9 mouse cellular contexts compared by ENCODE assay signal in genomic region chr12:98996581-98996988, GRCm38 (mm10).
A peak's percentile ranks its signal among the peaks of the same experiment; 100 is the strongest.
DNase-seq lines count a peak whose midpoint lies in the region; ATAC-seq and TF ChIP-seq lines count a peak whose summit lies in the region.
"Had no signal": no experiment of that assay in that cellular context is flagged by ENCODE, and none has a peak within 500 bp of the region (broad histone marks: within the 10 kb centered on the region; RNA-seq: fewer than 3 reads in every experiment).

No protein-coding gene starts in this region.

- WGBS in midbrain, embryonic 10.5 days = 32% methylated on average over 6 of the region's 6 CpGs
- 17% methylated on average over 6 of the region's 6 CpGs for WGBS in midbrain, embryonic 11.5 days
- 13% methylated on average over 6 of the region's 6 CpGs for WGBS in midbrain, embryonic 14.5 days

- H3K36me3 ChIP-seq in midbrain, embryonic 10.5 days = no peaks in the 10 kb centered on the region
- no peaks in the 10 kb centered on the region for H3K36me3 ChIP-seq in midbrain, embryonic 11.5 days (ENCODE audit: control insufficient read depth, insufficient read depth, low read length)
- H3K36me3 ChIP-seq in midbrain, embryonic 14.5 days (ENCODE audit: control insufficient read depth, insufficient read depth, low read length) = no peaks in the 10 kb centered on the region

- no peak for TF ChIP-seq CTCF in embryonic fibroblast, embryonic 13.5 days (IDR thresholded peaks at IDR 0.05; ENCODE audit: borderline replicate concordance, insufficient read depth, low read length)

- no peak overlapping the region for H3K4me2 ChIP-seq in midbrain, embryonic 11.5 days
- H3K4me2 ChIP-seq in midbrain, embryonic 14.5 days (ENCODE audit: low read length) = no peak overlapping the region

- peaks cover 11% of the 10 kb centered on the region for H3K4me1 ChIP-seq in midbrain, embryonic 10.5 days
- no peaks in the 10 kb centered on the region for H3K4me1 ChIP-seq in midbrain, embryonic 11.5 days (ENCODE audit: control insufficient read depth, insufficient read depth, low read length)
- peaks cover 12% of the 10 kb centered on the region for H3K4me1 ChIP-seq in embryonic fibroblast, embryonic 13.5 days (ENCODE audit: control insufficient read depth, insufficient read depth, low read length)
- peaks cover 5% of the 10 kb centered on the region; the same call in 1 of the 2 replicates for H3K4me1 ChIP-seq in midbrain, embryonic 14.5 days (ENCODE audit: control insufficient read depth, insufficient read depth, low read length)

- H3K27ac ChIP-seq in midbrain, embryonic 10.5 days (replicated peaks) = peak overlapping the region; percentile 68
- H3K27ac ChIP-seq in midbrain, embryonic 11.5 days (ENCODE audit: low read depth, low read length) = no peak overlapping the region
- peak overlapping the region; percentile 63 for H3K27ac ChIP-seq in embryonic fibroblast, embryonic 13.5 days (ENCODE audit: insufficient read depth, low read length)
- no peak overlapping the region for H3K27ac ChIP-seq in midbrain, embryonic 14.5 days (replicated peaks; ENCODE audit: low read depth, low read length)

- no peaks in the 10 kb centered on the region for H3K27me3 ChIP-seq in midbrain, embryonic 10.5 days (ENCODE audit: low read depth, poor library complexity, severe bottlenecking)
- no peaks in the 10 kb centered on the region for H3K27me3 ChIP-seq in midbrain, embryonic 11.5 days (ENCODE audit: control insufficient read depth, insufficient read depth, low read length)
- no peaks in the 10 kb centered on the region for H3K27me3 ChIP-seq in midbrain, embryonic 14.5 days (ENCODE audit: control insufficient read depth, insufficient read depth, low read length)

- no peak overlapping the region for H3K4me3 ChIP-seq in midbrain, embryonic 10.5 days
- no peak overlapping the region for H3K4me3 ChIP-seq in midbrain, embryonic 11.5 days (ENCODE audit: low read depth, low read length)
- no peak overlapping the region for H3K4me3 ChIP-seq in embryonic fibroblast, embryonic 13.5 days (ENCODE audit: insufficient read depth, low read length)
- H3K4me3 ChIP-seq in midbrain, embryonic 14.5 days (replicated peaks; ENCODE audit: low read depth, low read length) = no peak overlapping the region

- no peak for TF ChIP-seq POLR2A in embryonic fibroblast, embryonic 13.5 days (IDR thresholded peaks at IDR 0.05; ENCODE audit: low read depth, low read length)

- no peak for ATAC-seq in midbrain, embryonic 11.5 days (ENCODE audit: low FRiP score)
- no peak for ATAC-seq in midbrain, embryonic 14.5 days (ENCODE audit: low FRiP score, low TSS enrichment)

- H3K9me3 ChIP-seq in midbrain, embryonic 10.5 days (replicated peaks) = no peaks in the 10 kb centered on the region; the same call in 1 of the 2 replicates
- no peaks in the 10 kb centered on the region for H3K9me3 ChIP-seq in midbrain, embryonic 11.5 days (ENCODE audit: control insufficient read depth, low read length)
- no peaks in the 10 kb centered on the region for H3K9me3 ChIP-seq in midbrain, embryonic 14.5 days (ENCODE audit: control insufficient read depth, low read length)

- no peak overlapping the region for H3K9ac ChIP-seq in midbrain, embryonic 11.5 days (ENCODE audit: low read length)
- H3K9ac ChIP-seq in midbrain, embryonic 14.5 days (replicated peaks; ENCODE audit: low read length) = no peak overlapping the region

- DNase-seq in midbrain, embryonic 10.5 days (ENCODE audit: low spot score) = no peak
- no peak for DNase-seq in midbrain, embryonic 11.5 days (ENCODE audit: low spot score, missing footprints)
- DNase-seq in midbrain, embryonic 14.5 days = peak; percentile 26
- peak; percentile 52 for DNase-seq in thymus, postnatal 4 days
- DNase-seq in urinary bladder, postnatal 14 days (ENCODE audit: low spot score) = no peak
- DNase-seq in urinary bladder, postnatal 4 days (ENCODE audit: low spot score in 2 of 2) = no peak
- DNase-seq: heart, adult 18-20 months; kidney, adult 11 months had no signal

Comparison
In these comparisons a context has a peak if more than half of its experiments do, and no peak if none do; other contexts are left out.
1. DNase-seq: peak in midbrain, embryonic 14.5 days (single experiment) and thymus, postnatal 4 days (single experiment); none in midbrain, embryonic 10.5 days (single experiment), midbrain, embryonic 11.5 days (single experiment), urinary bladder, postnatal 14 days (single experiment) and urinary bladder, postnatal 4 days (0 of 2).
2. H3K27ac ChIP-seq: peak in midbrain, embryonic 10.5 days (single experiment) and embryonic fibroblast, embryonic 13.5 days (single experiment); none in midbrain, embryonic 11.5 days (single experiment) and midbrain, embryonic 14.5 days (single experiment).